Mouse (Mus musculus) small intestine, adult 2 months (tissue): ENCODE measurements around the gene Nfe2l2.

Experiments
- CTCF ChIP-seq: fragments of 200-500 bp; IDR thresholded peaks from 2 replicates; pipeline ENCODE4 v1.5.1; 2012; ENCODE audit warnings: low read depth, mild to moderate bottlenecking, control low read depth, inconsistent platforms, low read length, moderate library complexity, mixed read lengths; ENCODE audit not compliant: insufficient replicate concordance, insufficient read length; ENCODE audit errors: extremely low read depth
- POLR2A ChIP-seq: fragments of 200-500 bp; IDR thresholded peaks from 2 replicates; pipeline ENCODE4 v1.6.1; 2012; ENCODE audit warnings: low read depth, mild to moderate bottlenecking, control low read depth, inconsistent platforms, low read length, moderate library complexity

DNA sequence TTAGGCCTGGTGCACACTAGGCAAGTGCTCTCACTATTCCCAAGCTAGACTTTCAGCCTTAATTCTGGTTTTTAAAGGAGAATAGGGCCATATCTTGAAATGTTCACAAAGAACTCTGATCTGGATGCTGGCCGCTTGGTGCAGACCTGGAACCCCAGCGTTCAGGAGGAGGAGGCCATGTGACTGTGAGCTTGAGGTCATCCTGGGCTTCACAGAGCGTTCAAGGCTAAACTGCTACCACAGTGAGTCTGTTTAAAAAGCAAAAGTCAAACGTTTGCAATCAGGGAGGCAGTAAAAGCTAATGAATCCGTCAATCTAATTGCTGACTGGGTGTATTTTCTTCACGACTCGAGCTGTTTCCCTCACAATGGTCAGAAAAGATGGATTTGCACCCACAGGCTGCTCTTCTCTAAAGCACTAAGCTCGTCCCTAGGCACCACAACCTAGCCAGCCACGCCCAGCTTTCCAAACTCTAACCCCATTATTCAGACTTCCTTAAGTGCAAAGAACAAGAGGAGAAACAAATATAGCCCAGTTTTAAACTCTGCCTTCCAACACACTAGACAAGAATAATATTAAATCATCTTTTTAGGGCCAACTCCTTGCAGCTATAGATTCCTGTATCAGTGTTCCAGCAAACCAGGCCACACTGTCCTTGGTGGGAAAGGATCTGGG, 8.6 kb downstream of the Nfe2l2 start:
- TF ChIP-seq CTCF = no peak
- TF ChIP-seq POLR2A = no peak
